Mouse (Mus musculus): ENCODE data around the gene Oprd1.

The Oprd1 gene

DNA sequence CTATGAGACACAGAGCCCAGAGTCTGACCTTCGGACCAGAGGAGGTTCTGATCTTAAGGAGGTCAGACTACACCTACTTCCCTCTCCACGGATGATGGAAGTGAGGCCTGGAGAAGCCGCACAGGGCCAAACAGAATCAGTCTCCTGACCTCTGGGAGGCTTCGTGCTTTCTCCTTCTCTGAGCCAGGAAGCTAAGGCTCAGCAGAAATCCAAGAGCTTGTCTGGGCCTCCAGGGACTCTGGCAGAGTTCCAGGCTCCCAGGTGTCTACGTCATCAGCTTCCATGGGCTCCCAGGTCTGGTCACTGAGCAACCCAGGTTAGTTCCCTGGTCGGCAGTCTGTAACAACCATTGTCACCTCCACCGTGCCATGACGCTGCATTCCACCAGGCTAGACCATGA lies 17.2 kb downstream of the Oprd1 start:
- Histone ChIP-seq H3K27me3 (ENCODE audit: control insufficient read depth, insufficient read depth, low read length, poor library complexity, severe bottlenecking) (no peaks in the 10 kb centered on the region), H3K36me3 (ENCODE audit: control insufficient read depth, insufficient read depth, low read length, poor library complexity, severe bottlenecking) (no peaks in the 10 kb centered on the region)
- DNase-seq (ENCODE audit: low read depth, low spot score): no peak

DNA sequence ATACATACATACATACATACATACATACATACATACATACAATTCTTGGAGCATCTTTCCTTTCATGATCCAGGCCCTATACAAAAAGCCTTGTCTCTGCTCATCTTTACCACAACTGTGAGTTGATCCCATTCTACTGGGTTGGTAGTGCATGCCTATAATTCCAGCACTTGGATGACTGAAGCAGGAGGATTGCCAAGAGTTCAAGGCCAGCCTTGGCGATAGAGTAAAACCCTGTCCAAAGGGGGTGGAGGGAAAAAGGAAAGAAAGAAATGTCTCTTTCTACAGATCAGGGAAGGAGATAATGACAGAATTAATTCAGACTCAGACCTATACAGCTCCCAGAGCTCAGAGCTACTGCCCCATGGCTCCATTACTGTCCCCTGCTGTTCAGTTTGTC lies 21.1 kb downstream of the Oprd1 start:
- Histone ChIP-seq H3K36me3 (ENCODE audit: control insufficient read depth, insufficient read depth, low read length, poor library complexity, severe bottlenecking) (no peaks in the 10 kb centered on the region), H3K27me3 (ENCODE audit: control insufficient read depth, insufficient read depth, low read length, poor library complexity, severe bottlenecking) (peaks cover 2% of the 10 kb centered on the region; the same call in 1 of the 2 replicates)
- no peak for DNase-seq (ENCODE audit: low read depth, low spot score)

DNA sequence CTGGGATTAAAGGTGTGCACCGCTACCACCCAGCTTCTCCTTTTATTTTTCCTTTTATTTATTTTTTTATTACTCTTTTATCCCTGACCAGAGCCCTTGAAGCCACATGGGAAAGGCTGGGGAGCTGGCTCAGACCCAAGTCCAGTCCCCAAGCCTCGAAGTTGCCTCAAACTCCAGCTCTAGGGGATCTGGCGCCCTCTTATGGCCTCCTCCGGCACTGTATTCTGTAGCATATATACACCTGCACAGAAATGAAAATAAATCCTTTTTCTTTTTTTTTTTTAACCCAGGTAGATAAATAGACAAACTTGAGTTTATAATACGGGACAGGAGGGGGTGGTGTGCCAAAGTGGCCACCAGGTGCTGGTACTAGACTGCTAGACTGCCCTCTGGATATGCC lies 22.6 kb downstream of the Oprd1 start:
- H3K36me3 ChIP-seq (ENCODE audit: control insufficient read depth, insufficient read depth, low read length, poor library complexity, severe bottlenecking): no peaks in the 10 kb centered on the region
- H3K27me3 ChIP-seq (ENCODE audit: control insufficient read depth, insufficient read depth, low read length, poor library complexity, severe bottlenecking): peaks cover 2% of the 10 kb centered on the region; the same call in 1 of the 2 replicates
- peak; percentile 13 for DNase-seq (ENCODE audit: low read depth, low spot score)

DNA sequence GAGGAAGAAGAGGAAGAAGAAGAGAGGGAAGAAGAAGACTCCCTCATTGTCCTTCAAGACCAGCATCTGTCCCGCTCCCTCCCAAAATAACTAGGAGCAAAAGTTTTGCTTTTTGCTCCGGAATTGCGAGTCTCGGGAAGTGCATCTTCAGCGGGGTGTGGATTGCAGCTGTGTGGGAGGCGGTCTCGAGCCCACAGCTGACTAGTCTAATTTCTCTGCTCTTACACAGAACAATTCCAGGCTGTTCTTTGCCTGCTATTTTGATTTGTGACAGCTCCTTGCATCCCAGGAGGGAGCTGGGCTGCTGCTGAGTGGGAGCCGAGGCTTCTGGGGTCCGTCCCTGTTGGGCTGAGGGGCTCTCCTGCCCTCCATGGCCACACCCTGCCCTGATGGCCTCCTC lies 24.7 kb downstream of the Oprd1 start:
- H3K27me3 ChIP-seq (ENCODE audit: control insufficient read depth, insufficient read depth, low read length, poor library complexity, severe bottlenecking): peaks cover 2% of the 10 kb centered on the region; the same call in 1 of the 2 replicates
- no peaks in the 10 kb centered on the region for H3K36me3 ChIP-seq (ENCODE audit: control insufficient read depth, insufficient read depth, low read length, poor library complexity, severe bottlenecking)
- DNase-seq (ENCODE audit: low read depth, low spot score): no peak

DNA sequence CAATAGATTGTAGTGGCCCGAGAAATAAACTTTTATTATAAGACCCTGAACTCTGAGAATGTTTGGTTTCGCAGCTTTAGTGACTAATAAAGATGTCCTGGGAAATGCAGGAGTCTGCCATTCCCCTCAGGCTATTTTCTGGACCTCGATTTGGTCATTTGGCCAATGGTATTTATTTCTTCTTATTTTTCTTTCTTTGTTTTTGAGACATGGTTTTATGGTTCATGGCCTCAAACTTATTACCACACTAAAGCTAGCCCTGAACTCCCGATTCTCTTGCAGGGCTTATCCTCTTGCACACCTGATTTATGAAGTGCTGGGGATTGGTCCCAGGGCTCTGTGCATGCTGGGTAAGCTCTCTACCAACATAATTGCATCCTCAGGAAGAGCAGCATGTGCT lies 28.0 kb downstream of the Oprd1 start:
- no peaks in the 10 kb centered on the region for H3K36me3 ChIP-seq (ENCODE audit: control insufficient read depth, insufficient read depth, low read length, poor library complexity, severe bottlenecking)
- no peak for DNase-seq (ENCODE audit: low read depth, low spot score)
- H3K27me3 ChIP-seq (ENCODE audit: control insufficient read depth, insufficient read depth, low read length, poor library complexity, severe bottlenecking): peaks cover 2% of the 10 kb centered on the region; the same call in 1 of the 2 replicates

DNA sequence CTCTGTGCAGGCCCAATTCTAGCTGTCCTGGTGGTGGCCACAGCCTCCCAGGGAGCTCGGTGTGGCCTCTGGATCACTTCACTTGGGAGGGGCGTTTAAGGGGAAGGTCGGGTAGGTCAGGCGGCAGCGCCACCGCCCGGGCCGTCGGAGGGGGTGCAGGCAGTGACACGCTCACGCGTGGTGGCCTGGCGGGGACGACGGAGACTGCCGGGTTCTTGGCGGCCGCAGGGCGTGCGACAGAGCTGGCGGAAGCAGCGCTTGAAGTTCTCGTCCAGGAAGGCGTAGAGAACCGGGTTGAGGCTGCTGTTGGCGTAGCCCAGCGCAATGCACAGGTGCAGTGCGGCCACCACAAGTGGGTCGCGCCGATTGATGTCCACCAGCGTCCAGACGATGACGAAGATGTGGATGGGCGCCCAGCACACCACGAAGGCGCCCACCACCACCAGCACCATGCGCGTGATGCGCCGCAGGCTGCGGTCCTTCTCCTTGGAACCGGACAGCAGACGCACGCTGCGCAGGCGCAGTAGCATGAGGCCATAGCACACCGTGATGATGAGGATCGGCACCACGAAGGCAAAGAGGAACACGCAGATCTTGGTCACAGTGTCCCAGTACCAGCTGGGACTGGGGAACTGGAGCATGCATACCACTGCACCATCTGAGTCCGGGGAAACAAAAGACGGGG lies 30.7 kb downstream of the Oprd1 start:
- peak; percentile 19 for DNase-seq (ENCODE audit: low read depth, low spot score)
- H3K27me3 ChIP-seq (ENCODE audit: control insufficient read depth, insufficient read depth, low read length, poor library complexity, severe bottlenecking): no peaks in the 10 kb centered on the region

DNA sequence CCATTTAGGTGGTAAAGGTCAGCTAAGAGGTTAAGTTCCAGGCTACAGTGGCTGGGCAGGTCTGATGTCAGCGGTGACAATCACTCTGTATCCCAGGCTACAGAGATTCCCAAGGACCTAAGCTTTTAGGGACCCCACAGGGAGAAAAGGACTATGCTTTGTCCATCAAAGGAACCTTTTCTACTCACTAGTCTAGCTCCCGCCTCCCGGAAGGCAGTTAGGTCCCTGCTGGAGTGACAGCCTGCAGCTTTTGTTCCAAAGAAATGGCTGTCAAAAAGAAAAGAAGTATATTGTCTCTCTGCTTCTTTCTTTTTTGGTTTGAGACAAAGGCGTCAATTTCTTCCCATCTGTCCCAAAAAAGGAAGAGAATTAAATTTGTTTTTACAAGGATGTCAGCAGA lies 33.1 kb downstream of the Oprd1 start:
- DNase-seq (ENCODE audit: low read depth, low spot score): no peak
- no peaks in the 10 kb centered on the region for H3K36me3 ChIP-seq (ENCODE audit: control insufficient read depth, insufficient read depth, low read length, poor library complexity, severe bottlenecking)
- no peaks in the 10 kb centered on the region for H3K27me3 ChIP-seq (ENCODE audit: control insufficient read depth, insufficient read depth, low read length, poor library complexity, severe bottlenecking)

More for the DNA sequence above, 30.7 kb downstream of the Oprd1 start:
- H3K36me3 ChIP-seq (ENCODE audit: control insufficient read depth, insufficient read depth, low read length, poor library complexity, severe bottlenecking): no peaks in the 10 kb centered on the region

DNA sequence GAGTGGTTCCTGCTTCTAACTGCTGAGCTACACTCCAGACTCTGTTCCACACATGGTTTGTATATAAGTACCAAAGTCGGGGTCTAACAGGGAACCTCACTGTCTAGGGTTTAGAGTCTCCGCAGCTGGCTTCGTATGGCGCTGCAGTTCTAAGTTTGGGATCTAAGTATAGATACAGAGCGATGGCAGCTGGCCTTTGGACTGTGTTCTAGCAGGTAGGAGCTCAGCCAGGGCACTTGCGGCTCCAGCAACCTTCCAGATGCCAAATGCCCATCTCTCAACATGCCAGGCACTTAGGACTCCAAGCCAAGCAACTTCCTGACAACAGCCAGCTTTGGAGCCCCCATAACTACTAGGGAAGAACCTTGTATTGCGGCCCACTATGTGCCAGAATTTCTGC lies 36.1 kb downstream of the Oprd1 start:
- Histone ChIP-seq H3K27me3 (ENCODE audit: control insufficient read depth, insufficient read depth, low read length, poor library complexity, severe bottlenecking) (no peaks in the 10 kb centered on the region), H3K36me3 (ENCODE audit: control insufficient read depth, insufficient read depth, low read length, poor library complexity, severe bottlenecking) (no peaks in the 10 kb centered on the region)
- DNase-seq (ENCODE audit: low read depth, low spot score): no peak

DNA sequence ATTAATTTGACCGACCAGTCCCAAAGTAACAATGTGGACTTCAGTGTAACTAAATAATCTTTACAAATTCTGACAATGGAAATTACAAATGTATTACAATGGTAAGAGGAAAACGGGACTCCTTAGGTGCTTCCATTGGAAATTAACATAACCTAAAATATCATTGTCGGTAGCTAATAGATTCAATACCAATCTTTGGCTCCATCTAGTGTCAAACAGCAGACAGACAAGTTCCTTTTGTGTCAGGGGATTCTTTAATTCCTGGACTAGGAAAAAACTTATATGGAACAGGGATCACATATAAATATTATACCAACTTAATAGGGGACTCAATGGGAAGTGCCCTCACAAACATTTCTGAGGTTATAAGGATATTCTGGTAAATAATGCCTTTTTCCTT lies 43.1 kb downstream of the Oprd1 start:
- no peaks in the 10 kb centered on the region for H3K27me3 ChIP-seq (ENCODE audit: control insufficient read depth, insufficient read depth, low read length, poor library complexity, severe bottlenecking)
- no peaks in the 10 kb centered on the region for H3K36me3 ChIP-seq (ENCODE audit: control insufficient read depth, insufficient read depth, low read length, poor library complexity, severe bottlenecking)
- DNase-seq (ENCODE audit: low read depth, low spot score): peak; percentile 20

DNA sequence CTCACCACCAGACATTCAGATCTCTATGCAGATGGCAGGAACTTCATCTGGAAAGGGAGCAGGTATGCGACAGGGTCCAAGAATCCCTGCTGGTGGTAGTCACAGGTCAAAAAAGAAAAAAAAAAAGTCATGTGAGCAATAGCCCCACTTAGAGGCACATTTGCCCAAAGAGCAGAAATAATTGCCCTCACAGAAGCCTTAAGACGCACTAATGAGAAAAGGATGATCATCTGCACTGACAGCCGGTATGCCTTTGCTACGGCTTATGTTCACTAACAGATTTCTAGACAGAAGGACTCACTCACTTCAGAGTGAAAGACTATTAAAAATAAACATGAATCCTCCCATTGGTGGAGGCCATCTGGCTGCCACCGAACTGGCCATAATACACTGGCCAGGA lies 44.7 kb downstream of the Oprd1 start:
- no peaks in the 10 kb centered on the region for H3K36me3 ChIP-seq (ENCODE audit: control insufficient read depth, insufficient read depth, low read length, poor library complexity, severe bottlenecking)
- DNase-seq (ENCODE audit: low read depth, low spot score): no peak
- H3K27me3 ChIP-seq (ENCODE audit: control insufficient read depth, insufficient read depth, low read length, poor library complexity, severe bottlenecking): no peaks in the 10 kb centered on the region

DNA sequence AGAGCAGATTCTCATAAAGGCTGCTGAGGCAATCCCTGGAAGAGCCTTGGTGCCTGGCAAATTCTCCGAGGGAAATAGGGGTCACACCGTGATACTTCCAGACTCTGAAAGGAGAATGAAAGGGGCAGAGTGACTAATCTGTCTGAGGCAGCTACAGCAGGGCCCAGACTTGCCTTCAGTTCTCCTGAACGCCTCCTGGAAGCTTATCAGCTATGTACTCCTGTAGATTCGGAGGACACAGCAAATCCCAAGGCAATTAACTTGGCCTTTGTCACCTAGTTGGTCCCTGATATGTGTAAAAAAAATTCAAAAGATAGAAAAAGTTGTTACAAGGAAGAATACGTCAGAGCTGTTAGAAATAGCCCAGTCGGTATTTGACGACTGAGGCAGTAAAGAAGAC lies 49.2 kb downstream of the Oprd1 start:
- DNase-seq (ENCODE audit: low read depth, low spot score): no peak
- Histone ChIP-seq H3K27me3 (ENCODE audit: control insufficient read depth, insufficient read depth, low read length, poor library complexity, severe bottlenecking) (no peaks in the 10 kb centered on the region; the same call in 1 of the 2 replicates), H3K36me3 (ENCODE audit: control insufficient read depth, insufficient read depth, low read length, poor library complexity, severe bottlenecking) (no peaks in the 10 kb centered on the region)

DNA sequence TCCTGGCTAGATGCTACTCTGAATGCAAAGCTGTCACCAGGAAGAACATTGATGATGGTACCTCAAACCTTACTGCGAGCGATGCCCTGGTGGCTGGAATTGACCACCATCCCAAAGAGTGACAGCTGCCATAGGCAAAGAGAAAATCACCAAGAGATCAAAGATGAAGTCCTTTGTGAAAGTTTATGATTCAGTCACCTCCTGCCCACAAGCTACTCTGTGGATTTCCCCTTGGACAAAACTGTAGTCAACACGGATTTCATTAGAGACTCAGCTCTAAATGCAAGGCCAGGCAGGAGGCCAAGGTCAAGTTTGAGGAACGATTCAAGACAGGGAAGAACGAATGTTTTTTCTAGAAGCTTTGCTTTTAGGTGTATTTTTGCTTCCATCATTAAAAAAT lies 50.4 kb downstream of the Oprd1 start:
- Histone ChIP-seq H3K27me3 (ENCODE audit: control insufficient read depth, insufficient read depth, low read length, poor library complexity, severe bottlenecking) (no peaks in the 10 kb centered on the region; the same call in 1 of the 2 replicates), H3K36me3 (ENCODE audit: control insufficient read depth, insufficient read depth, low read length, poor library complexity, severe bottlenecking) (no peaks in the 10 kb centered on the region)
- DNase-seq (ENCODE audit: low read depth, low spot score): no peak

DNA sequence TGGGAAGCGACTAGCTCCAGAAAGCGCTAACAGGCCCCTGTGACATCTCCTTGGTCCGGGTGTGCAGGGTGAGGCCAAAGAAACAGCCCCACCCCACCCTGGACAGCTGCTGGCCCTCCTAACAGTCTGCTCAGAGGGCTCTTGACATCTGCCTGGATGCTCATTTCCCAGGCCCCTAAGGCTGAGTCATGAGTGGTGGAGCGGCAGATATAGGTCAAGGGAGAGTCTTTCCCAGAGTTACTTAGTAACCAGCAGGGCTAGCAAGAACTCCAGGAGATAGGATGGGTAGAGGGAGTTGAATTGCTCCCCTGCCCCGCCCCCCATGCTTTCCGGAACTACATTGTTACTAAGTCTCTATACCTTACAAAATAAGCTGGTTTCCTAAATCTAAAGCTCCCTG lies 51.1 kb downstream of the Oprd1 start:
- DNase-seq (ENCODE audit: low read depth, low spot score): no peak
- H3K36me3 ChIP-seq (ENCODE audit: control insufficient read depth, insufficient read depth, low read length, poor library complexity, severe bottlenecking): no peaks in the 10 kb centered on the region
- H3K27me3 ChIP-seq (ENCODE audit: control insufficient read depth, insufficient read depth, low read length, poor library complexity, severe bottlenecking): no peaks in the 10 kb centered on the region; the same call in 1 of the 2 replicates

DNA sequence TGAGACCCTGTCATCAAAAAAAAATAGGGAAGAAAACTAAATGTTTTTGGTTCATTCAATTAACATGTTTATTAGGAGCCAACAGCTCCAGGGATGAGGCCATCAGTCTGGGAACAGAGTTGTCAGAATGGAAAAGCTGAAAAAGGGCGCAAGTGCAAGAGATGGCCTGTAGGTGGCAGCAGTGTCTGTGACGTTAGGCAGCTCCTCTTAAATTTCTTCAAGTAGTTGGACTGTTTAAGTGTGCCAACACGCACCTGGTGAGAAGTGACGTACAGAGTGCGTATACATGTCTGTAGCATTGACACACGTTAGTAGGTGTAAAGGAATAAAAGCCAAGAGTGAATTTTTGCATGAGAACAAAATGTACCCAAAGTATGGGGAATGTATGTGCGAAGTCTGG lies 55.4 kb downstream of the Oprd1 start:
- no peaks in the 10 kb centered on the region; the same call in 1 of the 2 replicates for H3K27me3 ChIP-seq (ENCODE audit: control insufficient read depth, insufficient read depth, low read length, poor library complexity, severe bottlenecking)
- no peaks in the 10 kb centered on the region for H3K36me3 ChIP-seq (ENCODE audit: control insufficient read depth, insufficient read depth, low read length, poor library complexity, severe bottlenecking)
- DNase-seq (ENCODE audit: low read depth, low spot score): peak; percentile 80

DNA sequence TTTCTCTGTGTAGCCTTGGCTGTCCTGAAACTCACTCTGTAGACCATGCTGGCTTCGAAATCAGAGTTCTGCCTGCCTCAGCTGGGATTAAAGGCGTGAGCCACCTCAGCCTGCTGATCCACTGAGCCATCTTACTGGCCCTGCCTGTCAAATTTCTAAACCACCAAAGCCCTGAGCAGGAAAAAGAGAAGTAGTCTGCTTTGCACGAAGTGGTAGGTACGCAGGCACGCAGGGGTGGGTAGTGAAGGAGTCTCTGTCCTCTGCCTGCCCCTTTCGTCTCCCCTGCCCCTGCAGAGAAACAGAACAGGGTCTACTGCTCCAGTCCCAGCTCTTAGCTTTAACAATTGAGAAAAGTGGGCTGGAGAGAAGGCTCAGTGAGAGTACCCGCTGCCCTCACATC lies 59.2 kb downstream of the Oprd1 start:
- DNase-seq (ENCODE audit: low read depth, low spot score): no peak
- H3K36me3 ChIP-seq (ENCODE audit: control insufficient read depth, insufficient read depth, low read length, poor library complexity, severe bottlenecking): no peaks in the 10 kb centered on the region
- no peaks in the 10 kb centered on the region for H3K27me3 ChIP-seq (ENCODE audit: control insufficient read depth, insufficient read depth, low read length, poor library complexity, severe bottlenecking)

DNA sequence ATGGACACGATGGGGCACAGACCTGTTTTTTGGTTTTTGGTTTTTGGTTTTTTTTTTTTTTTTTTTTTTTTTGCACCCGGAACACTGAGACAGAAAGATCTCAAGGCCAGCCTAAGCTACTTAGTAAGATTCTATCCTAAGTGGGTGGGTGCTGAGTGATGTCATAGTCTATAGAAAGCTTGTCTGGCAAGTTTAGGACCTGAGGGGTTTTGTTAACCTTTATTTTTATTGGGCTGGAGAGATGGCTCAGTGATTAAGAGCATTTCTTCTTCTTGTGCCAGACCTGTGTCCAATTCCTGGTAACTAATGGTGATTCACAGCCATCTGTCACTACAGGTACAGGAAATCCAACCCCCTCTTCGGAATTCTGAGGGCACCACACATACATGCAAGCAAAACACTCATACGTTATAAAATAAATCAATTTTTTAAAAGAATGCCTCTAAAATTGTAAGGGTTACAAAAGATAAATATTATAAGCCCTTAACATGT lies 63.7 kb downstream of the Oprd1 start:
- Histone ChIP-seq H3K27me3 (ENCODE audit: control insufficient read depth, insufficient read depth, low read length, poor library complexity, severe bottlenecking) (no peaks in the 10 kb centered on the region), H3K36me3 (ENCODE audit: control insufficient read depth, insufficient read depth, low read length, poor library complexity, severe bottlenecking) (no peaks in the 10 kb centered on the region)
- DNase-seq (ENCODE audit: low read depth, low spot score): no peak
